Mouse (Mus musculus) layer of hippocampus, postnatal 36 days (tissue): ENCODE measurements at regions not wholly inside any gene's neighbourhood (a gene's known extent, or its start where the extent isn't known, plus 50 kb on each side); places are given as distances from the start of the nearest gene placed in this dataset.

ENCODE experiments used
- DNase-seq, 2 experiments: peaks; one replicate each; pipeline ENCODE4 v3.0.0; 2022

DNA sequence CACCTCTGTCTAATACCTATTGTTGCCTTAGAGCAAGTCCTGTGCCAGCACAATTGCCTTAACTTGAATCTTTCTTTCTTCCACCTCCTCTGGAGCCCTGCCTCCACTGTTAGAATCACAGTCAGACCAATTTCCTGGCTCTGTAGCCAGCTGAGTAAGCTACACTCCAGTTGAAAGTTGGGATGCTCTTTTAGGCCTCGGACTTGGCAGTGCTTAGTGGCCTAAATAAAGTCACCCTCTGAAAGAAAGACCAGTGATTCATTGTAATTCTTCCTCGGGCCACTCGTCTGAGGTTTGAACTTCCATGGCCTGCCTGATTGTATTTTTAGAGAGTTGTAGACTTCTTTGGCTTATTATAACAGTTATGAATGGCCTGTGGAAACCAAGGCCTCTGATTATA, 1376.9 kb downstream of the Gsdmc2 start:
- no peak for DNase-seq

DNA sequence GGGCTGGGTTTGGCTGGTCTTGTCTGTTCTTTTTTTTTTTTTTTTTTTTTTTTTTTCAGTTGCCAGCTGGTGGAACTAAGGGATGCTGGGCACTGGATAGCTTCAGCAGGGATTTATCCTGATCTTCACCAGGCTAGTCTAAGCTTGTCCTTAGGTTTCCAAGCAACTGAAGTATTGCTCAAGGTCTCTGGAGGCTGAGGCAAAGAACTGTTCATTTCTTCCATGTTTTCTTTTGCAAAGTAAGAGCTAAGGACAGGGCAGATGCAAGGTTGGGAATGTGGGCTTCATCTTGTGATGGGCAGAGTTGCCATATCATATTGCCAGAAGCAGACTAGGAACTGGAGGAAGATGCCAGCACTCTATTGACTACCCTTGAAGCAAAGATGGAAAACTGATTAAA, 1378.1 kb downstream of the Gsdmc2 start:
- no peak for DNase-seq

DNA sequence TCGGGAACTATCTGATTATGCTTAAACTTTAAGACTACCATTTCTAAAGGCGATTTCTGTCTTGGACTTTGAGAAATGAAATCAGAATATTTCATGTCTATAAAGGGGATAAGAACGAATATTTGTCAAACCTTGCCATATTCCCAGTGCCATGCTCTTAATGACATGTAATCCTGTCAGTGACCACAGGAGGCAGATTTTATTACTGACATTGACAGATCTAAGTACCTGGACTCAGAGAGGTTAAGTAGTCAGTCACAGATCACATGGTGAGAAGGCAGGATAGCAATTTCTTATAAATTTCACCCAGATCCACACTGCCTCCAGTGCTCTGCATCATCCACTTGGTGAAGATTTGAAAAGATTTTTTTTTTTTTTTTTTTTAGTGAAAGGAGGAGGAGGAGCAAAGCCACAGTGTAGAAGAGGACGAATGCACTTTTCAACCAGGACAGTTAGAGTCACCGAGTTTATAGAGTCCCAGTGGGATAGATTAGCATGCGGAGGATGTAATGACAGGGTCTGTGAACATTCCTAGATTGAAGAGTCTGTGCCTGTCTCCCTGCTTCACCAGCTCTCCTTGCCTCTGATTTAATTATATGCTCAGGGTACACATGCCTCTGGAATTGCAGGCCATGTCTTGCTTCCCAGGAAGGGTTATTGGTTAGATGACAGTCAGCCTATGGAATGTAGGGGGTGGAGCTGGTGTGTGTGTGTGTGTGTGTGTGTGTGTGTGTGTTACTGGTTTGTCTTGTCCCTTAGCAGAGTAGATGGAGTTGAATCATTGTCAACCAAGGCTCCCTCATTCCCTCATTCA, 1379.7 kb downstream of the Gsdmc2 start:
- no peak for DNase-seq

DNA sequence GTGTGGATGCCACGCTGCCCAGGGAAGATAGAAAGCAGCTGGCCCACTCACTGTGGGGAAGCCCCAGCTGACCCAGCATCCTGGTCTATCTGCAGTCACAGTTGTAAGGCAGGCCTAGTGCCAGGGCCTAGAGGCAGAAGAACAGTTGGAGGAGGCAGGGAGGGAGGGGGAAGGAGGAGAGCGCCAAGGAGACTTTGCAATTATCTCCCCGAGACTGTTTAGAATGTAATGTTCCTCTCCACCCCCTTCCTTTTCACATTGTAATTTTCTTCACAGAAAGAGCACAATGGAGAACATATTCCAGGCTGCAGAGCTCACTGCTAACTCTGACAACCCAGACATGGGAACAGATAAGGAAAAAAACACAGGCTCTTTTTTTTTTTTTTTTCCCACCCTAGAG, 1382.3 kb downstream of the Gsdmc2 start:
- peak; percentile 59 for DNase-seq

DNA sequence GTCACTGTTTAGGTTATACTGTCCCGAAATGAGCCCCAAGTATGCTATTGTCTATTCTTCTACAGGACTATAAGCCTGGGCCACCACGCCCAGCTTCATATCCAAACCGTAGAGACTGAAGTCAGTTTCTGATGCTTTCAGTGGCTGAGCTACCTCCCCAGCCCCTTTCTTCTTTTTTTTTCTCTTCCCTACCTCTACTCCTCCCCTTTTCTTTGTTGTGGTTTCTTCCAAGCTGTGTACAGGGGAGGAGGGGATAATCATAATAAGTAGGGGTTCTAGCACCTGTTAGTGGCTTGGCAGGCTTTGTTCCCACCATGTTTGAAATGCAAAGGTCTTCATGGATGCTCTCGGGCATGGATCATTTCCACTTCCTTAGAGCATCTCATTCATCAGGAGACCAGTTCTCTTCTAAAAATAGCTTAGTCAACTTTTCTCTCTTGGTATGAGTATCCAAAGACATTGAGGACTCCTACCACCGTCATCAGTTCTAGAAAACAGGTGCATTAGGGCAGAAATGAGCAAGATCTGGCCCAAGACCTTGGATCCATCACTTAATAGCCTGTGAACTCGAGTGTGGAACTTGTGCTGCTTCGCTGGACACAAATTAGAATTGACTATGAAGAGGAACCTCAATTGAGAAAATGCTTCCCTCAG, 1383.5 kb downstream of the Gsdmc2 start:
- no peak for DNase-seq

DNA sequence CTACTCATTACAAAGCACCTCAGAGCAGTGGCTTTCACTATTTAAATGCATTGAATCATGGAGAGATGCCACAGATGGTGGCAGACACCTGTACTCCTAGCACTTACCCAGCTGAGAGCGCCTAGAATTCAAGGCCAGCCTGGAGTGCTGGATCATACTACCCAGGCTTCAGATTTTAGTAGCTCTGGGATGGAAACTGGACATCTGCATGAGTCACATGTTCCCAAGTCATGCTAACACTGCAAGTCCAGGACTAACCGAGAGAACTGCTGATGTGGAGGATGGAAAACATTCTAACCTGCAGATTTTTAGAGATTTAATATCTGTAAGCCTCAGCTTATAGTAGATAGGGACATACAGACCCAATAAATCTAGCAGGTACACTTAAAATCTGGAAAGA, 1384.3 kb downstream of the Gsdmc2 start:
- DNase-seq = no peak

DNA sequence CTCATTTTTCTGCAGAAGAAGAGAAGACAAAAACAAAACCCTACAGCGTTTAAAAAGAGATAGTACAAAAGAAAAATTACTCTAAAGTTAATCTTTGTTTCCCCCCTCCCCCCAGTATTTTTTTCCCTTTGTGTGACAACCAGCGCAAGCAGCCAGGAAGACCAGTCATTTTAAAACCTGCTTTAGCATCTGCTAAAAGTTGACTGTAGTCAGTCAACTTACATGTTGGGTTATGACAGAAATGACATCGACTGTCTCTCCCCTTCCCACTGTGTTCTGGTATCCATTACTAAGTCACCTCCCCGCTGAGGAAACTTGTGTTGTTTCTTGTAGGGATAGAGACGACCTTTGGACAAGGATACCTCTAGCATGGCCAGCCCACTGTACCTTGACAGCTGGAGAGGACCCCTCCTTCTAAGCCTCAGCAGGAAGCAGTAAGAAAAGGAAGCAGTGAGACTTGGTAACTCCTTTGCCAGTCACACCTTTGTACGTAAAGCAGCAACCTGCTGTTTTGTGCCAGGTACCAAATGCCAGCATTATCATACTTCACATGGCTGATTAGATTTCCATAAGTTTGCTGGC, 1384.9 kb downstream of the Gsdmc2 start:
- DNase-seq = no peak

DNA sequence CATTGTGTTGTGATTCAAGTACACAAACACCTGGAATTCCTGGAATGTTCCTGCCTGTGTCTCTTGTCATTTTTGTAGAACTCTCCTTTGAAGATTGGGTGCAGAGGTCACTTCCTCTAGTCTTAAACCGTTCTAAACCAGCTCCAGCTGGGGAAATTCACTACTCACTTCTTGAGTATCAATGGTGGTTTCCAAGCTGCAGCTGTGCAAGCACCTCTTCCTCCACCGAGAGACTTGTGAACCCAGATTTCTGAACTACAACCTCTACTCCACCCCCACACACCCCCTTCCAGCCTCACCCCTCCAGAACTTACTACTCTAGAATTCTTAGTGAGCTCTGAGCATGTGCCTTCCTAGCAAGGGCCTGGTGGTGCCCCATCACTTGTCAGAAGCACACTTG, 1387.0 kb downstream of the Gsdmc2 start:
- DNase-seq = no peak

DNA sequence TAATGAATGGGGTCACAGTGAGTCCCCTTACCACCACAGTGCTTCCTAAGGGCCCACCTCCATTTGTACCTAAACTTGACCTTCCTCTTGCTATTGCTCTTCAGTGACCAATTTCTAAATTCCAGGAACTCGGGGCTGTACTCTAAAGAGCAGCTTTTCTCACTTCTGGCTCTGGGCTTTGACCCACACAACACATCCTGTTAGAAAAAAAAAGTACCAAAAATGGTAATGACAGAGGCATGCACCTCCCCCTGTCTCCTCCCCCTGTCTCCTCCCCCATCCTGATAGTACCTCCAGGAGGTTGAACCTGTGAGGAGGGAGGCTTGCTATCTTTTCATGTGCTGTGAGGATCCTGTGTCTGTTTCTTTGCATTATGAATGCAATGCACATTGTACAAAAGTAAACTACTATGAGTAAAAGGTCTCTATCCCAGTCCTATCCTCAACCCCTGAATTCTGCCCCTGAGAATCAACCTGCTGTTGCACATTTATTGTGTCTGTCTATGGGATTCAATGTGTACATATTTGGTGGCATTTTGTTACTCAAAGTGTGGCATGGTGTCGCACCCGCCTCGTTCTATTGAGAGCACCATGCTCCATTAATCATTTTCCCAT, 1387.8 kb downstream of the Gsdmc2 start:
- DNase-seq = no peak

DNA sequence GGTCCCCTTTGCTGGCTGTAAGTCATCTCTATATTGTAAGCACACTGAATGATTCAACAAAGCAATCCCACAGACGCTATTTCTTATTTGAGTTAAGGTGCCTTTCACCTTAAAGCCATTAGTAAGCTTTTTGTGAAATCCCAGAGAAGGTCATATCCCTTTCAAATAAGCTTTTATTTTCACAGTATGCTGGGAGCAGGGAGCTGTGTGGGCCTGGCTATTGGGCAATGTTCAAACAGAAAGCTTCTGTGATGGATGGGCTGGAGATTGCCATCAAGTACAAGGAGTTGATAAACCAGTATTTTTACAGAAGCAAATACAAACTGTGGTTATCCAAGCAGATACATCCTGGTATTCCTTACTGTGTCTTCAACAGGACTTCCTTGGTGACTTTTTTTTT, 1389.0 kb downstream of the Gsdmc2 start:
- DNase-seq = no peak

DNA sequence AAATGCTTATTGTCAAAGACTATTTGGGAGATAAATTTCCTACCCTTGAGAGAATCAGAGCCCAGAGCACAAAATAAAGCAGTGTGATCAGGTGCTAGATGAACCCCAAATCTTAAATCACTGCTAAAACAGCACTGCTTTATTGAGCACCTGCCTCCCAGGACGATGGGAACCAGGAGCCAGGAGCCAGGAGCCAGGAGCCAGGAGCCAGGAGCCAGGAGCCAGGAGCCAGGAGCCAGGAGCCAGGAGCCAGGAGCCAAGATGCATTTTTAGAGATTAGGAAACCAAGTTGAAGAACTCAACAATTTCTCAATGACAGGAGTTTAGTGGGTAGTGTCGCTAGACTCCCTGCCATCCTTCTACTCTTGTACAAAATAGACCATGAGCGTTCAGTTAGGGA, 1396.9 kb downstream of the Gsdmc2 start:
- DNase-seq = no peak

DNA sequence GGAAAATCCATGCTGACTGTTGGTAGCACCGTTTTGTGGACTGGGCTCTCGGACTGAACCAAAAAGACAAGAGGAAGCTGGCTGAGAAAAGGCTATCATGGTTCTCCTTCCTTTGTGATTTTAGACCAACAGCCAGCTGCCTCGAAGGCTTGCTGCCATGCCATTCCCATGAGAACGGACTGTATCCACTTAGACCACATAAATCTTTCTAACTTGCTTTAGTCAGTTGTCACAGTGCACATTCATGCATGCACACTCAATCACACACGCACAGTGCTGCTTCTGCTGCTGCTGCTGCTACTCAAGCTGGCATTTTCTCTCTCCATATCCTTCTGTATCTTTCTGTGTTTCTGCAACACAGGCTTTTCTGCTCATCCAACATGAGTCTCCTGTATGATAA, 1405.8 kb downstream of the Gsdmc2 start:
- DNase-seq = no peak

DNA sequence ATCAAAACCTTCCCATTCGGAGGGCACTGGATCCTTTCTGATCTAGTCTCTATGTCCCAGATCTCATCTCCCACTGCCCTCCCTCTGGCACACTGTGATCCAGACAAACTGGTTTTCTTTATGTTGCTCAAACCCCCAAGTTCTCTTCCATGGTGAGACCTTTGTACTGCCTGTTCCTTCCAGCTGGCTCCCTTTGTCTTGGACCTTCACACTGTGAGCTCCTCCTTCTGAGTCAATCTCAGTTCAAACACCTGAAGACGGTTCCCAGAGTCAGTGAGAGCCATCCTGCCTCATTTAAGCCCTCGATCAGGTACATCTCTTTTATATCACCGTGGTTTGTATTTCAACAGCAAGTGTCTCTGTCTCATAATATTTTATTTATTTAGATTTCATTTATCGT, 1408.3 kb downstream of the Gsdmc2 start:
- DNase-seq = no peak

DNA sequence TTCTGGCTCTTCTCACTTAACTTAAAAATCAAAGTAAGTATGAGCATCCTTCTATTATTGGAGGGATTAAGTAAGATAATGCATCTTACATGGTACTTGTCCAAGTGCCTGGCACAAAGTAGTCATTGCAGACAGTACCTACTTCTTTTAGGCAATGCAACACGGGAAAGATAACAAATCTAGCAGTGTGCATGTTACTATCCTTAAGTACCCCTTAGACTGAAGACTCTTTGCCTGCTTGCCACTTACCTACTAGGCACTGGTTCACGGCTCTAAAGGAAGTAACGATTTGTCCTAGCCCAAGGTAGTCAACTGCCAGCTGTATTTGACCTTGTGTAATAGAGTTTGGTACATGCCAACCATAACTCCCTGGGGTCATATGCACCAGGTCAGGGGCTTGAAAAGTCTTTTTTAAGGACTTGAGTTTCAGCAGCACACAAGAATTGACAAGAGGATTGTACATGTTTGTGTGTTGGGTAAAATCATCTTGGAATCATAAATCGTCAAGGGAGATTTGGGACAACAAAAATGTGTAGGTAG, 1409.8 kb downstream of the Gsdmc2 start:
- no peak for DNase-seq

DNA sequence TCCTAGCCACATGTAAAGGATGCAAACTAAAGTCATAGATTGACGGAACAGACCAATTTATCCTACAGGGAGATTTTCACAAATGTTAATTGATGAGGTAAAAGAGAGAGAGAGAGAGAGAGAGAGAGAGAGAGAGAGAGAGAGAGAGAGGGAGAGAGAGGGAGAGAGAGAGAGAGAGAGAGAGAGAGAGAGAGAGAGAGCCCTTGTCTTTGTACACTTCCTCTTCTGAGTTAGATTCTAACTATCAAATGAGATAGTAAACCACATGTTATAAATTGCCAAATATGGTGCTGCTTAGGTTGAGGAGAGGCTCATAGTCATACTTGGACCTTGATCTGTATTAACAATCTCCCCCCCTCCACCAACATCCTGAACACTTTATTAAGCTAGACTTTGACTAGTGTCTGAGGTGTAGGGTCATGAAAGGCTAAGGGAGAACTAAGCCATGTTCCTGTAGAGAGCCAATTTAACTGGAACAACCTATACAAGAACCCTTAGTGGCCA, 1412.2 kb downstream of the Gsdmc2 start:
- no peak for DNase-seq

DNA sequence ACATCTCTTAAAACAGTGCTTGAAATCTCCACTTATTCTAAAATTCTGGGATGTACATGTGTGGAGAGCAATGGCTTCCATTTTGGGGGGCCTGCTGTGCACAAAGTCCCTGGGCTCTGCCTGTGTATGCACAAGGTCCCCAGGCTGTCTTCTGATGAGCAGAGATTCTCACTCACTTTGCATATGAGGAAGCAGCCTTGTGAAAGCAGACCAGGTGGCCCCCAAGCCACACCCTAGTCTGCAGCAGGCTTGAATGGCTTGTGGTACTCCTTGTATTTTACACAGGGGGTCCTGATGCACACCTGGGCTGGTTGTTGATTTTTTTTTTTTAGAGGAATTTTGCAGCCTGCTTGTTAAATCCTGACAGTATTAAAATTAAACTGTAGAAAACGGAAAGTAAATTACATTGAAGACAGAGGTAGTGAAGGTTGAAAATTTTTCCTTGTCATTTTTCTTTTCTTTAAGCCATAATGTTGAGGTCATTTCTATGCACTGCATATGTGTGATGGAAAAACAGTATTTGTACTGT, 1413.8 kb downstream of the Gsdmc2 start:
- no peak for DNase-seq

DNA sequence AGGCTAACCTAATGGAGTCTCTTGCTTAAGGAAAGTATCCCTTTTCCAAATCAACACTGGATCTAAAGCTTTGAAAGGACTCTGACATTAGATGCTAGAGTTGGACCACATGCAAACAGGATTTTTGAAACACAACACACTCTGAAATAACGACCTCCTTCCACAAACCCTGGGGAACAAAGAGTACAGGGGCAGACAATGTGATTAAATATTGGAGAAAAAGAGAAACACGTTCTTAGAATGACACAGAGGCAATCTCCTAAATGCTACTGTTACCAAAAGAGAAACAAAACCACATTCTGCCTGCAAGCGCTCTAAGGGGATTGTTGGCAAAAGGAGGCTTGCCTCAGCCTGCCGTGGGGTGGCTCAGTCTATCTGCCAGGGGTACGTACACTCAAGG, 1422.0 kb downstream of the Gsdmc2 start:
- DNase-seq = no peak

DNA sequence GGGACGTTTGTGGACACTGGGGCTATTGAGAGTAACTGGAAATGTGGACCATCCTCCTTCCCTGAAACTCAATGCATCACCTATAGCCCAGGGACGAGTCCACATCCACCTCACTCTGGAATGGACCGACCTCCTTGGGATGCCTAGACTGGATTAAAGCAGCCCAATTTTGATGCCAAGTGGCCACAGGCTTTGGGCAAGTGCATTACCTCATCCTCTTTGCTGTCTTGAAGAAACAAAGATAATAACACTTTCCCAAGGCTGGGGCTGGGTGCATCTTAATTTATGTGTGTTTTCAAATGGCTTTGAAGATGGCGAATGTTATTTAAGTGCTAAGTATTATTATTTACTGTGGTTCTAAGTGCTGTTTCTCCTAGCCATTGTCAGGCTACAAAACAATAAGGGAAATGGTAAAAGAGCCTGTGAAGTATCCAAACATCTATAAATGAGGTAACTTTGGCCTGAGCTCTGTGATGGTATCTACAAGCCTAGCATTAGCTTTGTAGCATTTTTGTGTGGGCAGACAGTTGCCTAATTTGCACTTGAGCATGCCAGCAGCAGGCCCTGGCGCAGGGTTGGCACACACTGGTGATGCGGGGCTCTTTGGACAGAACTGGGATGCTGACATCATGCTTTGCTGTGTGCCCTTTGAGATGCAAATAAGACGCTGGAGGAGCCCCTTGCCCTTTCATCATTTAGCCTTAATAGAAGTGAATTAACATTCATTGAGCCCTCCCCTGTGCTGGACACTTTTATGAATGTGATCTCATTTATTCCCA, 1423.7 kb downstream of the Gsdmc2 start:
- peak; percentile 5 to 8 for DNase-seq

DNA sequence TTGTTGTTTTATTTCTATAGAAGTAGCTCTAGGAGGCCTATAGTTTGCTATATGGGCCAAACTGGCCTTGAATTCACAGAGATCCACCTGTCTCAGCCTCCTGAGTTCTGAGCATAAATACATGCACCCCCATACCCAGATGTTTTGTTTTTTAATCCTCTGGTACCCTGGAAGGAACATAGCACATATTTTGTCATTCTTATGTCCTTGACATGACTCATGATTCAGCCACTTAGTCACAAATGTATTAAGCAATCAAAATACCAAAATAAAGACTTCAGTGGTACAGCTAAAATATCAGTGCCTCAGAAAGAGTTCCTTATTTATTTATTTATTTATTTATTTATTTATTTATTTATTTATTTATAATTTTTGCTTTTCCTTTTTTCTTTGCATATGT, 1428.3 kb downstream of the Gsdmc2 start:
- no peak for DNase-seq

DNA sequence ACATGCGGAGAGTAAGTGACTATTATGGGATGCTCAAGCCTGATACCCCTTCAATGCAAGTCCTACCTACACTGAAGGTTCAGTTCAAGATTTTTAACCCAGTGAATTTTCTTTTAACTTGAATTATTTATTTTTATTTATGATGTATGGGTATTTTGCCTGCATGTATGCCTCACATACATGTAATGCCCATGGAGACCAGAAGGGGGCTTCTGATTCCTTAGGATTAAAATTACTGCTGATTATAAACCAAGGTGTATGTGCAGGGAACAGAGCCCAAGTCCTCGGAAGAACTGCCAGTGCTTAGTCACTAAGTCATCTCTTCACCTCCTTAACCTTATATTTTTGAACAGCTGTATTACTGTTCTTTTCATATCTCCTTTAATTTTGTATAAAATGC, 1431.3 kb downstream of the Gsdmc2 start:
- no peak for DNase-seq

DNA sequence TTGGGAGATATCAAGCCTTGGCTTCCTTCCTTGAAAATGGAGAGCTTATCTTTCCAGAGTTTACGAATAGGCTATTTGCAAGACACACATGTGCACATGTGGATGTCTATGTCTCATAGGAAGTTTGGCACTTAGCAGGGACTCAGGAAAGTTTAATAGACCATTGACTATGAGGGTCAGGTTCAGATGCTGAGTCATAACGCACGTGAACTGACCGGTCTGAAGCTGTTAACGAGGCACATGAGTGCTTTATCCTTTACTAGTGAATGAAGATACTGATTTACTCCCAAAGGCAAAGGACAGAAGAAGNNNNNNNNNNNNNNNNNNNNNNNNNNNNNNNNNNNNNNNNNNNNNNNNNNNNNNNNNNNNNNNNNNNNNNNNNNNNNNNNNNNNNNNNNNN, 1442.8 kb downstream of the Gsdmc2 start:
- DNase-seq = no peak
